Mouse (Mus musculus): ENCODE data around the gene Dapk1. TPM values are rescaled to one million over a fixed set of nuclear protein-coding genes. Genes with fewer than 3 reads are reported as not detected.
A peak's percentile ranks its signal among the peaks of the same experiment; 100 is the strongest.

Dapk1 gene
- polyA plus RNA-seq, 1 experiment from 2014 or later = 34.1 TPM

DNA sequence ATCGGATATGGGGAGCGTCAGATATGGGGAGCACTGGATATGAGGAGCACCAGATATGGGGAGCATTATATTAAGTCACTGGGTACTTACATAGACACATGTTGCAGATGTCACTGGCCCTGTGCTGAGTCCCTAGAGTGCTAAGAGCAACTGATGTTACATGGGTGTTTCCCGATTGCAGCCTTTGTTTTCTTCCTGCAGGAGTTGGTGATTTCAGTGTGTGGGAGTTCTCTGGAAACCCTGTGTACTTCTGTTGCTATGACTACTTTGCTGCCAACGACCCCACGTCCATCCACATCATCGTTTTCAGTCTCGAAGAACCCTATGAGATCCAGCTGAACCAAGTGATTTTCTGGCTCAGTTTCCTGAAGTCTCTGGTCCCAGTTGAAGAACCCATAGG is 149.2 kb downstream of the Dapk1 start:
- WGBS = 97% methylated on average over 7 of the region's 7 CpGs
- H3K4me1 ChIP-seq (ENCODE audit: control insufficient read depth, insufficient read depth, low read length) = no peaks in the 10 kb centered on the region
- no peaks in the 10 kb centered on the region for H3K27me3 ChIP-seq (replicated peaks; ENCODE audit: control insufficient read depth, insufficient read depth, low read length)
- H3K4me2 ChIP-seq (ENCODE audit: low read length) = no peak overlapping the region
- no peak overlapping the region for H3K4me3 ChIP-seq (ENCODE audit: low read depth, low read length)
- no peaks in the 10 kb centered on the region for H3K9me3 ChIP-seq (replicated peaks; ENCODE audit: control insufficient read depth, low read length)
- H3K36me3 ChIP-seq (ENCODE audit: control insufficient read depth, insufficient read depth, low read length) = peaks cover 87% of the 10 kb centered on the region
- no peak for DNase-seq (ENCODE audit: low spot score)
- no peak for ATAC-seq
- H3K9ac ChIP-seq (ENCODE audit: low read length) = no peak overlapping the region
- H3K27ac ChIP-seq (ENCODE audit: low read depth, low read length) = no peak overlapping the region

DNA sequence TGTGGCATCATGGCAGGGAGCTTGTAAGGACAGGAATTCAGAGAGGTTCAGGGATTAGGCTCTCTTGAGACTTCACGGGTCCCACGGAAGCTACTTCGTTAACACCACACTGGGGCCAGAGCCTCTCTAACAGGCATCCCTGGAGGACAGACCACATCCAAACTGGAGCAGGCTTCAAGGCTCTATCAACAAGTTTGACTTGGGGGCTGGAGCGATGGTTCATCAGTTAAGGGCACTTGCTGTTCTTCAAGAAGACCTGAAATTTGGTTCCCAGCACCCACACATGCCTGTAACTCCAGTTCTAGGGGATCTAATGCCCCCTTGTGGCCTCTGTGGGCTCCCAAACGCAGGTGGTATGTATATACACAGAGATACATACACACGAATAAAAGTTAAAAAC is 151.5 kb downstream of the Dapk1 start:
- Histone ChIP-seq H3K27ac (ENCODE audit: low read depth, low read length) (no peak overlapping the region), H3K9me3 (replicated peaks; ENCODE audit: control insufficient read depth, low read length) (no peaks in the 10 kb centered on the region), H3K27me3 (replicated peaks; ENCODE audit: control insufficient read depth, insufficient read depth, low read length) (no peaks in the 10 kb centered on the region), H3K4me2 (ENCODE audit: low read length) (no peak overlapping the region), H3K36me3 (ENCODE audit: control insufficient read depth, insufficient read depth, low read length) (peaks cover 94% of the 10 kb centered on the region), H3K4me1 (ENCODE audit: control insufficient read depth, insufficient read depth, low read length) (no peaks in the 10 kb centered on the region), H3K9ac (ENCODE audit: low read length) (no peak overlapping the region), H3K4me3 (ENCODE audit: low read depth, low read length) (no peak overlapping the region)
- ATAC-seq (no peak), DNase-seq (ENCODE audit: low spot score) (no peak)
- 94% methylated on average over 6 of the region's 6 CpGs for WGBS

DNA sequence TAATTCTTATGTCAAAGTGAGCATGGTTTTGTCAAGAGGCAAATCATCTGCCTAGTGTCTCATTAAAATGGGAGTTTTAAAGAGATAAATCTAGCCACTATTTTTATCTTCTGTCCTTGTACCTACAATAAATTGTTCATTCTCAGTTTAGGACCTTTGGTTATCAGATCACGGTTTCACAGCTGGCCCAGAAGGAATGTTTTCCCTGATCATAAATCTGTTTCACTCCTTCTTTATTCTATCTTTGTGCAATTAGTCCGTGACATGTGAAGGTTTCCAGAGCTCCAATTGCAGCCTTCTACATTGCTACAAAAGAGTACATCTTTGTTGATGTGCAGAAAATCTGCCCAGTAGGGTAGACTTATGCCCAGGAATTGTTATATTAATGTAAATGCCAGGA is 153.5 kb downstream of the Dapk1 start:
- no peaks in the 10 kb centered on the region for H3K9me3 ChIP-seq (replicated peaks; ENCODE audit: control insufficient read depth, low read length)
- WGBS = 88% methylated on average over 2 of the region's 2 CpGs
- DNase-seq (ENCODE audit: low spot score) (no peak), ATAC-seq (no peak)
- H3K4me3 ChIP-seq (ENCODE audit: low read depth, low read length) = no peak overlapping the region
- H3K9ac ChIP-seq (ENCODE audit: low read length) = no peak overlapping the region
- H3K27me3 ChIP-seq (replicated peaks; ENCODE audit: control insufficient read depth, insufficient read depth, low read length) = no peaks in the 10 kb centered on the region
- peaks cover 87% of the 10 kb centered on the region for H3K36me3 ChIP-seq (ENCODE audit: control insufficient read depth, insufficient read depth, low read length)
- no peaks in the 10 kb centered on the region for H3K4me1 ChIP-seq (ENCODE audit: control insufficient read depth, insufficient read depth, low read length)
- no peak overlapping the region for H3K27ac ChIP-seq (ENCODE audit: low read depth, low read length)
- H3K4me2 ChIP-seq (ENCODE audit: low read length) = no peak overlapping the region

DNA sequence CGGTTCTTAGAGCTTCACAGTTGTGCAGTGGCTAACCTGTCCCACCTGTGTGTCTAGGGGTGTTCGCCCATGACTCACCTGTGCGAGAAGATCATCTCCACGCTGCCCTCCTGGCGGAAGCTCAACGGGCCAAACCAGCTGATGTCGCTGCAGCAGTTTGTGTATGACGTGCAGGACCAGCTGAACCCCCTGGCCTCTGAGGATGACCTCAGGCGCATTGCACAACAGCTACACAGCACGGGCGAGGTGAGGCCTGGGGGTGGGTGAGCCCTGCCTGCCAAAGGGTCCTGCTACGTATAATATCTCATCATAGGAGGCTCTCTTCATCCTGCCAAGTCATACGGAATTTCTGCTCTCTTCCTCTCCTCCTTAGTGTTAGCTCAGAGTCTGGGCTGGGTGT is 155.5 kb downstream of the Dapk1 start:
- H3K27ac ChIP-seq (ENCODE audit: low read depth, low read length) = no peak overlapping the region
- H3K9me3 ChIP-seq (replicated peaks; ENCODE audit: control insufficient read depth, low read length) = no peaks in the 10 kb centered on the region
- peaks cover 85% of the 10 kb centered on the region for H3K36me3 ChIP-seq (ENCODE audit: control insufficient read depth, insufficient read depth, low read length)
- no peak overlapping the region for H3K4me3 ChIP-seq (ENCODE audit: low read depth, low read length)
- DNase-seq (ENCODE audit: low spot score) = no peak
- H3K9ac ChIP-seq (ENCODE audit: low read length) = no peak overlapping the region
- H3K27me3 ChIP-seq (replicated peaks; ENCODE audit: control insufficient read depth, insufficient read depth, low read length) = no peaks in the 10 kb centered on the region
- 90% methylated on average over 13 of the region's 13 CpGs for WGBS
- no peak overlapping the region for H3K4me2 ChIP-seq (ENCODE audit: low read length)
- no peaks in the 10 kb centered on the region for H3K4me1 ChIP-seq (ENCODE audit: control insufficient read depth, insufficient read depth, low read length)
- ATAC-seq = no peak

GRCm38 (mm10) chr13:60759136-60759535 is 157.4 kb downstream of the Dapk1 start:
- WGBS = 40% methylated on average over 6 of the region's 6 CpGs
- DNase-seq (ENCODE audit: low spot score) = peak; percentile 62
- Histone ChIP-seq H3K4me1 (ENCODE audit: control insufficient read depth, insufficient read depth, low read length) (no peaks in the 10 kb centered on the region), H3K27ac (ENCODE audit: low read depth, low read length) (no peak overlapping the region), H3K36me3 (ENCODE audit: control insufficient read depth, insufficient read depth, low read length) (peaks cover 80% of the 10 kb centered on the region), H3K4me3 (ENCODE audit: low read depth, low read length) (no peak overlapping the region), H3K9ac (ENCODE audit: low read length) (no peak overlapping the region), H3K4me2 (ENCODE audit: low read length) (no peak overlapping the region), H3K9me3 (replicated peaks; ENCODE audit: control insufficient read depth, low read length) (no peaks in the 10 kb centered on the region), H3K27me3 (replicated peaks; ENCODE audit: control insufficient read depth, insufficient read depth, low read length) (no peaks in the 10 kb centered on the region)
- ATAC-seq = no peak

DNA sequence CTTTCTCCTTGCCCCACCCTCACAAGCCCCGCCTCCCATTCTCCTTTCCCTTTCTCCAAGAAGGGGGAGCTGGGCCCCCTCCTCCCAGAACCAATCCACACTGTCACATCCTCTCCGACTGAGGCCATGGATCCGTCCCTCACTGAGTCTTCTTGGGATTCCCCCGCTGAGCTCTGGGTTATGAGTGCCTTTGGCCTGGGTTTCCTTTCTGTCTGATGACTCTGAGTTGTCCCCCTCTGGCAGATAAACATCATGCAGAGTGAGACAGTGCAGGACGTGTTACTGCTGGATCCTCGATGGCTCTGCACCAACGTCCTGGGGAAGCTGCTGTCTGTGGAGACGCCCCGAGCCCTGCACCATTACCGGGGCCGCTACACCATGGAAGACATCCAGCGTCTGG is 158.6 kb downstream of the Dapk1 start:
- Histone ChIP-seq H3K27ac (ENCODE audit: low read depth, low read length) (no peak overlapping the region), H3K9me3 (replicated peaks; ENCODE audit: control insufficient read depth, low read length) (no peaks in the 10 kb centered on the region), H3K27me3 (replicated peaks; ENCODE audit: control insufficient read depth, insufficient read depth, low read length) (no peaks in the 10 kb centered on the region), H3K36me3 (ENCODE audit: control insufficient read depth, insufficient read depth, low read length) (peaks cover 73% of the 10 kb centered on the region), H3K9ac (ENCODE audit: low read length) (no peak overlapping the region), H3K4me1 (ENCODE audit: control insufficient read depth, insufficient read depth, low read length) (no peaks in the 10 kb centered on the region), H3K4me2 (ENCODE audit: low read length) (no peak overlapping the region), H3K4me3 (ENCODE audit: low read depth, low read length) (no peak overlapping the region)
- 94% methylated on average over 12 of the region's 12 CpGs for WGBS
- ATAC-seq (no peak; the same call in 1 of the 2 replicates), DNase-seq (ENCODE audit: low spot score) (no peak)

DNA sequence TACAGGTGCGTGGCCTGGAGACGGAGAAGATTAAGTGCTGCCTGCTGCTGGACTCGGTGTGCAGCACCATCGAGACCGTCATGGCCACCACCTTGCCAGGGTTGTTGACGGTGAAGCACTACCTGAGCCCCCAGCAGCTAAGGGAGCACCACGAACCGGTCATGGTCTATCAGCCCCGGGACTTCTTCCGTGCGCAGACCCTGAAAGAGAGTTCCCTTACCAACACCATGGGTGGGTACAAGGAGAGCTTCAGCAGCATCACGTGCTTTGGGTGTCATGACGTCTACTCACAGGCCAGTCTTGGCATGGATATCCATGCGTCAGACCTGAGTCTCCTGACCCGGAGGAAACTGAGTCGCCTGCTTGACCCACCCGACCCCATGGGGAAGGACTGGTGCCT is 159.4 kb downstream of the Dapk1 start:
- WGBS = 98% methylated on average over 17 of the region's 17 CpGs
- no peak overlapping the region for H3K27ac ChIP-seq (ENCODE audit: low read depth, low read length)
- ATAC-seq = no peak
- no peaks in the 10 kb centered on the region for H3K27me3 ChIP-seq (replicated peaks; ENCODE audit: control insufficient read depth, insufficient read depth, low read length)
- H3K4me3 ChIP-seq (ENCODE audit: low read depth, low read length) = no peak overlapping the region
- H3K9me3 ChIP-seq (replicated peaks; ENCODE audit: control insufficient read depth, low read length) = no peaks in the 10 kb centered on the region
- H3K4me1 ChIP-seq (ENCODE audit: control insufficient read depth, insufficient read depth, low read length) = no peaks in the 10 kb centered on the region
- no peak overlapping the region for H3K4me2 ChIP-seq (ENCODE audit: low read length)
- DNase-seq (ENCODE audit: low spot score) = no peak
- peaks cover 66% of the 10 kb centered on the region for H3K36me3 ChIP-seq (ENCODE audit: control insufficient read depth, insufficient read depth, low read length)
- no peak overlapping the region for H3K9ac ChIP-seq (ENCODE audit: low read length)

GRCm38 (mm10) chr13:60780534-60780933 is 178.8 kb downstream of the Dapk1 start:
- no peaks in the 10 kb centered on the region for H3K4me1 ChIP-seq (ENCODE audit: control insufficient read depth, insufficient read depth, low read length)
- WGBS = 91% methylated on average over 3 of the region's 3 CpGs
- H3K4me2 ChIP-seq (ENCODE audit: low read length) = no peak overlapping the region

DNA sequence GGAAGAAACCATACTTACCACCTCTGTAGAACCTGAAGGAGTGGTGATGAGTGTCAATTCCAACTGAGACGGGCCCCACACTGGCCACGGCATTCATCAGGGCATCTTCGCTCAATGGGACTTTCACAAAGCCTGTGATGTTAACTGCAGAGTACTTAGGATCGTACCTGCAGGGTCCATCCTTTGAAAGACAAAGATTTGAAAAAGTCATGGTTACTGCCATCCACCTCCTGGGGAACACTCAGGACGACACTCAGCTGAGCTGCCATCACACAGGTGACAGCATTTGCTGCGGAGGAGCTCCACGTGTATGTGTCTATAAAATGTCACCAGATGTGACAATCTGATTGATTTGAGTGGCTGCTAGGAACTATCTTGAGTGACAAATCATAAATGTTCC is 181.6 kb downstream of the Dapk1 start:
- no peaks in the 10 kb centered on the region for H3K36me3 ChIP-seq (ENCODE audit: control insufficient read depth, insufficient read depth, low read length)
- ATAC-seq (no peak), DNase-seq (ENCODE audit: low spot score) (no peak)
- no peak overlapping the region for H3K27ac ChIP-seq (ENCODE audit: low read depth, low read length)
- H3K4me1 ChIP-seq (ENCODE audit: control insufficient read depth, insufficient read depth, low read length) = no peaks in the 10 kb centered on the region
- H3K9ac ChIP-seq (ENCODE audit: low read length) = no peak overlapping the region
- WGBS = 84% methylated on average over 7 of the region's 7 CpGs
- H3K9me3 ChIP-seq (replicated peaks; ENCODE audit: control insufficient read depth, low read length) = no peaks in the 10 kb centered on the region
- no peak overlapping the region for H3K4me2 ChIP-seq (ENCODE audit: low read length)
- H3K27me3 ChIP-seq (replicated peaks; ENCODE audit: control insufficient read depth, insufficient read depth, low read length) = no peaks in the 10 kb centered on the region
- H3K4me3 ChIP-seq (ENCODE audit: low read depth, low read length) = no peak overlapping the region

More at GRCm38 (mm10) chr13:60780534-60780933, 178.8 kb downstream of the Dapk1 start:
- H3K9me3 ChIP-seq (replicated peaks; ENCODE audit: control insufficient read depth, low read length) = no peaks in the 10 kb centered on the region
- no peaks in the 10 kb centered on the region for H3K36me3 ChIP-seq (ENCODE audit: control insufficient read depth, insufficient read depth, low read length)
- H3K9ac ChIP-seq (ENCODE audit: low read length) = no peak overlapping the region
- H3K27ac ChIP-seq (ENCODE audit: low read depth, low read length) = no peak overlapping the region
- no peak overlapping the region for H3K4me3 ChIP-seq (ENCODE audit: low read depth, low read length)
- no peaks in the 10 kb centered on the region for H3K27me3 ChIP-seq (replicated peaks; ENCODE audit: control insufficient read depth, insufficient read depth, low read length)
- ATAC-seq = no peak
- DNase-seq (ENCODE audit: low spot score) = no peak

Data from forebrain, embryonic 14.5 days (tissue).